Mouse (Mus musculus) intestine, embryonic 16.5 days (tissue): ENCODE results near the gene H2-Eb2. TPM values are rescaled to one million over a fixed set of nuclear protein-coding genes. Genes with fewer than 3 reads are reported as not detected.
"Not testable (repeated sequence)": the region's sequence is repeated elsewhere in the genome, so short reads cannot be mapped to it uniquely, and the experiment has no call there.

ENCODE experiments used
- ATAC-seq: fragments of 200-750 bp; cut with Nextera tagmentation; 2 replicates; pipeline ENCODE4 v1.8.0; 2017; ENCODE audit warnings: moderate TSS enrichment, moderate library complexity
- H3K27ac ChIP-seq: fragments of 300-500 bp; sonication (generic); 2 replicates; pipeline ENCODE4 v1.5.1; 2014; ENCODE audit warnings: mild to moderate bottlenecking, low read length
- H3K27me3 ChIP-seq: fragments of 300-500 bp; sonication (generic); replicated peaks from 2 replicates; pipeline ENCODE4 v1.6.1; 2014; ENCODE audit warnings: low read length, control low read depth, mixed read lengths; ENCODE audit not compliant: control insufficient read depth, insufficient read depth
- H3K36me3 ChIP-seq: fragments of 300-500 bp; sonication (generic); 2 replicates; pipeline ENCODE4 v1.6.1; 2014; ENCODE audit warnings: low read length, control low read depth; ENCODE audit not compliant: control insufficient read depth, insufficient read depth
- H3K4me1 ChIP-seq: fragments of 300-500 bp; sonication (generic); 2 replicates; pipeline ENCODE4 v1.6.1; 2014; ENCODE audit warnings: low read length, control low read depth, mixed read lengths; ENCODE audit not compliant: control insufficient read depth, insufficient read depth
- H3K4me2 ChIP-seq: fragments of 300-500 bp; sonication (generic); 2 replicates; pipeline ENCODE4 v1.6.1; 2014; ENCODE audit warnings: low read depth, low read length, control low read depth
- H3K4me3 ChIP-seq: fragments of 300-500 bp; sonication (generic); 2 replicates; pipeline ENCODE4 v1.5.1; 2014; ENCODE audit warnings: mild to moderate bottlenecking, low read length
- H3K9ac ChIP-seq: fragments of 300-500 bp; sonication (generic); 2 replicates; pipeline ENCODE4 v1.6.1; 2014; ENCODE audit warnings: low read depth, low read length
- H3K9me3 ChIP-seq: fragments of 300-500 bp; sonication (generic); 2 replicates; pipeline ENCODE4 v1.6.1; 2016; ENCODE audit warnings: low read length, control low read depth; ENCODE audit not compliant: control insufficient read depth
- WGBS: fragments of 180-500 bp; shearing (Covaris S2); extraction: QIAGEN DNeasy Blood & Tissue Kit; methylation state at CpG from one replicate; pipeline ENCODE4 v1.1.7; 2014; 5-methylcytosine and 5-hydroxymethylcytosine counted together
- polyA plus RNA-seq: library from polyadenylated mRNA; unstranded; fragments of >200 nt; fragmentation: Nextera tagmentation; extraction: Ambion mirVana; gene quantifications from 2 replicates; pipeline ENCODE4 v1.2.1, GENCODE M21; 2015

H2-Eb2 gene
- polyA plus RNA-seq, 1 experiment from 2014 or later, result not detected

- no peak overlapping the region for H3K27ac ChIP-seq
- WGBS, result 80% methylated on average over 2 of the region's 2 CpGs
- H3K4me3 ChIP-seq, result no peak overlapping the region
- H3K4me2 ChIP-seq, result no peak overlapping the region
- no peaks in the 10 kb centered on the region for H3K9me3 ChIP-seq
- ATAC-seq, result no peak
- no peaks in the 10 kb centered on the region for H3K27me3 ChIP-seq
- H3K9ac ChIP-seq, result no peak overlapping the region
- H3K4me1 ChIP-seq, result no peaks in the 10 kb centered on the region
- no peaks in the 10 kb centered on the region for H3K36me3 ChIP-seq
These were observed 21.7 kb upstream of the H2-Eb2 start for GRCm38 (mm10) chr17:34303789-34304188.

GRCm38 (mm10) chr17:34304751-34305150 is 20.7 kb upstream of the H2-Eb2 start:
- no peaks in the 10 kb centered on the region for H3K4me1 ChIP-seq
- H3K36me3 ChIP-seq, result no peaks in the 10 kb centered on the region
- H3K4me3 ChIP-seq, result no peak overlapping the region
- no peaks in the 10 kb centered on the region for H3K27me3 ChIP-seq
- H3K4me2 ChIP-seq, result no peak overlapping the region
- ATAC-seq, result no peak
- no peaks in the 10 kb centered on the region for H3K9me3 ChIP-seq
- WGBS, result 15% methylated on average over 4 of the region's 4 CpGs
- no peak overlapping the region for H3K9ac ChIP-seq
- H3K27ac ChIP-seq, result no peak overlapping the region

DNA sequence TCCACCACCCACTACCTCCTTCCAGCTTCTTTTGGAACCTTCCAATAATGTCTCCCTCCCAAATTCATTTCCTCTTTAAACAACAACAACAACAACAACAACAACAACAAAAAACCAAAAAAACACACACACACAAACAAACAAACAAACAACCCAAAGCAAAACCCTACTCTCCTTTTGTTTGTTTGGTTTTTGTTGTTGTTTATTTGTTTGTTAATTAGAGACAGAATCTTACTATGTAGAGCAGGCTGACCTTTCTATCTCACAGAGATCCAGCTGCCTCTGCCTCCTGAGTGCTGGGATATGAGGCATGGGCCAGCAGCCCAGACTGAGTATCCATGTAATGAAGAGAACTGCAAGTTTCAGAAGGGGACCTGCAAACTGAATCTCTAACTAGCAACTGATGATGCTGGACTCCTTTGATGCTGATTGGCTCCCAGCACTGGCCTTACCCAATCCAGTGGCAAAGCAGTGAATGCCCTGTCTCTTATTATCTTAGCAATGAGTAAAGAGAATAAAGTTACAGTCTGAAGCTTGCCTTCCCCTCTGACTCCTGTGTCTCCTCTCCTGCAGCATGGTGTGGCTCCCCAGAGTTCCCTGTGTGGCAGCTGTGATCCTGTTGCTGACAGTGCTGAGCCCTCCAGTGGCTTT is 20.0 kb upstream of the H2-Eb2 start, which contains the start of gene H2-Eb1:
Gene H2-Eb1 (plus strand): TSS at position 488 of the 651 bp plus-strand sequence.
- no peak within 1 kb of the TSS for H3K27ac ChIP-seq
- no peaks in the 10 kb centered on the region for H3K27me3 ChIP-seq
- H3K4me3 ChIP-seq, result no peak within 1 kb of the TSS
- no peaks in the 10 kb centered on the region for H3K36me3 ChIP-seq
- no peak within 1 kb of the TSS for H3K9ac ChIP-seq
- peak; percentile 54; the same call in 1 of the 2 replicates for ATAC-seq
- no peaks in the 10 kb centered on the region for H3K9me3 ChIP-seq
- H3K4me1 ChIP-seq, result no peaks in the 10 kb centered on the region
- H3K4me2 ChIP-seq, result no peak within 1 kb of the TSS

DNA sequence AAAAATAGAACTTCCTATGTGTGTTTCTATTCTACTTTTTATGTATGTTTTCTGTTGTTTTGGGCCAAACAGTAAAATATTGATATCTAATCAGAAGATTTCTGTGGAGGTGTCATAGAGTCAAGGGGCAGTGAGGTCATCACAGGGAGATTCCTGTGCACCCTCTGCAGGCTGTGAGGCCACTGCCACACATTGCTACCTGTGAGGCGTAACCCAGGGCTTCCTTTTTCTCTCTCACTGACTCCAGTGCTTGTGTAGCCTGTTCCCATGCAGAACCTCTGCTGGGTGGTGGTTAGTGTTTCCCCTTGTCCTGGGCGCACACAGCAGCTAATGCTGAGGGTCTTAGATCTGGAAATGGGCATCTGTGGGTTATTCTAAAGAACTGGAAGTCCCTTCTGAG is 19.1 kb upstream of the H2-Eb2 start:
- Histone ChIP-seq H3K9me3 (no peaks in the 10 kb centered on the region), H3K4me1 (no peaks in the 10 kb centered on the region), H3K4me2 (no peak overlapping the region), H3K27me3 (no peaks in the 10 kb centered on the region), H3K27ac (no peak overlapping the region), H3K9ac (no peak overlapping the region), H3K36me3 (no peaks in the 10 kb centered on the region), H3K4me3 (no peak overlapping the region)
- ATAC-seq, result no peak
- 74% methylated on average over 2 of the region's 2 CpGs for WGBS

- Histone ChIP-seq H3K27ac (no peak overlapping the region), H3K4me1 (no peaks in the 10 kb centered on the region), H3K4me2 (no peak overlapping the region), H3K9me3 (no peaks in the 10 kb centered on the region), H3K27me3 (no peaks in the 10 kb centered on the region), H3K9ac (no peak overlapping the region), H3K4me3 (no peak overlapping the region), H3K36me3 (no peaks in the 10 kb centered on the region)
- no peak for ATAC-seq
These were observed 18.2 kb upstream of the H2-Eb2 start for GRCm38 (mm10) chr17:34307216-34307615.

GRCm38 (mm10) chr17:34308161-34308560 is 17.3 kb upstream of the H2-Eb2 start:
- WGBS, result 85% methylated on average over 4 of the region's 4 CpGs
- no peak for ATAC-seq

DNA sequence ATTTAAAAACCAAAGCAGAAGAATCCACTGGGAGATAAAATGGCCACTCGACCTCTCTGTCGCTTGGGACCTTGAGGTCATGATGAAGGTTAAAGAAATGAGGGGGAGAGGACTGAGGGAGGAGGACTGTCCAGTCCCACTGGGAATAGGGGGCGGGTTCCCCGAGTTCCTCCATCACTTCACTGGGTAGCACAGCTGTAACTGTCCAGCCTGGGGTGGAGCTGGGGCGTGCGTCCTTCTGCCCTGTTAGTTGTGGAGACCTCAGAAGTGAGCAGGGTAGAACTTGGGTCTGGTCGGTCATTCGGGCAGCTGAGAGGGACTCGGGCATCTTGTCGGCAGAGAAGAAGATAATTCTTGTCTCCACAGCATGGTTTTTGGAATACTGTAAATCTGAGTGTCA is 16.2 kb upstream of the H2-Eb2 start:
- peak overlapping the region; percentile 75 for H3K4me2 ChIP-seq
- H3K27ac ChIP-seq, result no peak overlapping the region
- 25% methylated on average over 10 of the region's 10 CpGs for WGBS
- peak overlapping the region; percentile 77 for H3K9ac ChIP-seq
- no peaks in the 10 kb centered on the region for H3K4me1 ChIP-seq
- no peaks in the 10 kb centered on the region for H3K36me3 ChIP-seq
- no peaks in the 10 kb centered on the region for H3K27me3 ChIP-seq
- ATAC-seq, result peak; percentile 66
- H3K9me3 ChIP-seq, result no peaks in the 10 kb centered on the region
- H3K4me3 ChIP-seq, result peak overlapping the region; percentile 66

More at GRCm38 (mm10) chr17:34308161-34308560, 17.3 kb upstream of the H2-Eb2 start:
- H3K9ac ChIP-seq, result no peak overlapping the region
- no peaks in the 10 kb centered on the region for H3K9me3 ChIP-seq
- no peak overlapping the region for H3K4me3 ChIP-seq
- no peak overlapping the region for H3K27ac ChIP-seq
- H3K4me1 ChIP-seq, result no peaks in the 10 kb centered on the region
- no peak overlapping the region for H3K4me2 ChIP-seq
- no peaks in the 10 kb centered on the region for H3K27me3 ChIP-seq
- no peaks in the 10 kb centered on the region for H3K36me3 ChIP-seq

GRCm38 (mm10) chr17:34309683-34310385 is 15.6 kb upstream of the H2-Eb2 start:
- H3K4me3 ChIP-seq, result peak overlapping the region; percentile 66
- WGBS, result 21% methylated on average over 38 of the region's 38 CpGs

GRCm38 (mm10) chr17:34310526-34310925 is 14.9 kb upstream of the H2-Eb2 start:
- H3K27me3 ChIP-seq, H3K4me2 ChIP-seq, H3K4me1 ChIP-seq, H3K9me3 ChIP-seq, ATAC-seq, H3K4me3 ChIP-seq, H3K27ac ChIP-seq, H3K36me3 ChIP-seq, H3K9ac ChIP-seq: not testable (repeated sequence)
- WGBS, result 72% methylated on average over 3 of the region's 3 CpGs

More at GRCm38 (mm10) chr17:34309683-34310385, 15.6 kb upstream of the H2-Eb2 start:
- Histone ChIP-seq H3K27me3 (no peaks in the 10 kb centered on the region), H3K36me3 (no peaks in the 10 kb centered on the region), H3K9me3 (no peaks in the 10 kb centered on the region), H3K4me2 (peak overlapping the region; percentile 75), H3K4me1 (no peaks in the 10 kb centered on the region), H3K27ac (no peak overlapping the region), H3K9ac (peak overlapping the region; percentile 77)
- peak; percentile 90 for ATAC-seq
